Mouse (Mus musculus): Measurements from ENCODE around the gene Gm44973. TPM values are rescaled to one million over a fixed set of nuclear protein-coding genes. Genes with fewer than 3 reads are reported as not detected.
"Not testable (repeated sequence)": the region's sequence is repeated elsewhere in the genome, so short reads cannot be mapped to it uniquely, and the experiment has no call there.

Gene Gm44973
- total RNA-seq, 2 experiments from 2014 or later = not detected

DNA sequence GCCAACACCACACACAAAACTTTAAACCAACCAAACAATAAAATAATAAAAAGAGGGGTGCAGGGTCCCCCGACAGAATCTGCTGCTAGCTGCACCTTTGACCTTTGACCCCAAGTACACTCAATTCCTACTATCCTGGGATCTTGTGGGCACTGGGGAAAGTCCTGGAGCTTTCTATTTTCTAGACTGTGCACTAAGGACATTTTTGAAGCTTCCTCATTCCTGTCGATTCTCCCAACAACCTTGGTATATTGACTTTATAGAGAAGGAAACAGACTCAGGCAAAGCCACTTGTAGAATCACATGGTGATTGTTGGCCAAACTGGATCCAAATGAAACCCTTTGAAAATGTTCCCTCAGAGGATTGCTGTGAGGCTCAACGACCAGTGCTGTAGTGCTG is 761 bp downstream of the Gm44973 start:
- no peak for DNase-seq (ENCODE audit: low spot score in 2 of 2)

DNA sequence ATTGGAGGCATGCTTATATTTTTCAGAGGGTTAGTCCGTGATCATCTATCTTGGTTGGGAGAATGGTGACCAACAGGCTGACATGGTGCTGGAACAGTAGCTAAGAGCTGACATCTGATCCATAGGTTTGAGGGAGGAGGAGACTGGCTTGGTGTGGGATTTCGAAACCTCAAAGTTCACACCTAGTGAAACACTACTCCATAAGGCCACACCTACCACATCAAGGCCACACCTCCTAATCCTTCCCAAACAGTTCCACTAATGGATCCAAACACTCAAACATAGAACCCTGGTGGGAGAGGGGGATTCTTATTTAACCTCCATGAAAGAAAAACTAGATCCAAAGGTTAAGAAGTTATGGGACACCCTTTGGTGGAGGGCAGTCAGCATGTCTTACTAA is 1.6 kb downstream of the Gm44973 start:
- no peak for DNase-seq (ENCODE audit: low spot score in 2 of 2)

GRCm38 (mm10) chr7:5017352-5017751 is 2.1 kb downstream of the Gm44973 start:
- no peak for DNase-seq (ENCODE audit: low spot score in 2 of 2)

GRCm38 (mm10) chr7:5017931-5018330 is 2.6 kb downstream of the Gm44973 start:
- no peak for DNase-seq (ENCODE audit: low spot score in 2 of 2)

- DNase-seq (ENCODE audit: low spot score in 2 of 2) = not testable (repeated sequence)
These were observed 4.3 kb downstream of the Gm44973 start for GRCm38 (mm10) chr7:5019576-5019975.

DNA sequence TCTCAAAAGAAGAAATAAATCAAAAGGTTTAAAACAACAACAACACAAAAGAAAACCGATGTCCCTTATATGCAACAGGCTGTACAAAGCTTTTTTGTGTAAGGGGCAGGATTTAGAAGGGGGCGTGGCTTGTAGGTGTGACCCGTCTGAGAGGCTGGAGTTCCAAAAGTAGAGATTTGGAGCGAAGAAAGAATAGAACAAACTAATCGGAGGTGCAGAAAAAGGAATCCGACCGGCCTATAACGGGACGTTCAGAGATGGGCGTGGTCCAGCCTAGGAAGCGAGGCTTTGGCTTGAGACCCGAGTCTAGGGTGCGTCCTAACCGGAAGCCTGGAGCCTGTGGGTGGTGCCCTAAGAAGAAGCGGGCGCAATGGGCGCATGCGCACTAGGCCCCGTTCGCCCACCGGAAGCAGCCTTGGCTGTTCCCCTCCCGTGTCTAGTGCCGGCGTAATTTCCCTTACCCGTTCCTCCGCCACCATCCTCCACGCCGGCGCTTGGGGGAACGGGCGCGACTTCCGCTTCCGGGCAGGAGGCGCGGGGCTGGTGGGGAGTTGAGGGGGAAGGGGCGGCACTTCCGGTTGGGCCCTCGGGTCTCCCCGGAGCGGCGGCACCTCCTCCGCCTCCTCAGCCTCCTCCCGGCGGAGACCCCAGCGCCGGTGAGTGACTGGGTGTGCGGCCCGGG is 4.8 kb downstream of the Gm44973 start, which contains the start of the genes Zfp865 and Ccdc106:
TSS of gene Zfp865 (plus strand) at position 377 of the 682 bp plus-strand sequence.
TSS of gene Ccdc106 (plus strand) at position 554 of the 682 bp plus-strand sequence.
- peak; percentile 98 to 99 for DNase-seq (ENCODE audit: low spot score in 2 of 2)

DNA sequence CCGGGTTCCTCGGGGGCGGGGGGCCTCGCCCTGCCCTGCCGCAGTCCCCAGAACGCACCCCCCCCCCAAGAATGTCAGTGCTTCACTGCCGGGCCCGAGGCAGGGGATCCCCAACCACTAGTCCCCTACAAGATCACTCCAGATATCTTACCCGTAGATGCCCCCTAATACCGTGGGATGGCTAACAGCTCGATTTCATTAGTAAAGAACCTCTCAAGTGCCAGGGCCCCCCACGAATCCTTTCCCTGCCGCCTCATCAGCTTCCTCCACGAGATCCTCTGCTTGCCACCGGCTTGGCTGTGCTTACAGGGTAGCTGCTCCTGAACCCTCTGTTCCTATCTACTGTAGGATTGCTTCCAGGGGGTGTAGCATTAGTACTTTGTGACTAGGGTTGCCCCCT is 5.4 kb downstream of the Gm44973 start:
- DNase-seq (ENCODE audit: low spot score in 2 of 2) = no peak

- DNase-seq (ENCODE audit: low spot score in 2 of 2) = no peak
These were observed 5.9 kb downstream of the Gm44973 start for GRCm38 (mm10) chr7:5021197-5021596.

DNA sequence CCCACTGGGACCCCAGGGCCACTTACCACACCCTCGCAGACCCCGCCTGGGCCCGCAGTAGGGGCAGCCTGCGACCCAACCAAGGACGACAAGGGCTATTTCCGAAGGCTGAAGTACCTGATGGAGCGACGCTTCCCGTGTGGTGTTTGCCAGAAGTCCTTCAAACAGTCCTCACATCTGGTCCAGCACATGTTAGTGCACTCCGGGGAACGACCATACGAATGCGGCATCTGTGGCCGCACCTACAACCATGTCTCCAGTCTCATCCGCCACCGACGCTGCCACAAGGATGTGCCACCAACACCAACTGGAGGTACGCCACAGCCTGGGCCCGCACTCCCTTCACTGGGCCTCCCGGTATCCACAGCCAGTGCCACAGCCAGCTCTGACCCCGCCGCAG is 14.2 kb downstream of the Gm44973 start:
- DNase-seq (ENCODE audit: low spot score in 2 of 2) = no peak

- no peak for DNase-seq (ENCODE audit: low spot score in 2 of 2)
These were observed 14.7 kb downstream of the Gm44973 start for GRCm38 (mm10) chr7:5029946-5030345.

GRCm38 (mm10) chr7:5030554-5031275 is 15.4 kb downstream of the Gm44973 start:
- DNase-seq (ENCODE audit: low spot score in 2 of 2) = no peak

DNA sequence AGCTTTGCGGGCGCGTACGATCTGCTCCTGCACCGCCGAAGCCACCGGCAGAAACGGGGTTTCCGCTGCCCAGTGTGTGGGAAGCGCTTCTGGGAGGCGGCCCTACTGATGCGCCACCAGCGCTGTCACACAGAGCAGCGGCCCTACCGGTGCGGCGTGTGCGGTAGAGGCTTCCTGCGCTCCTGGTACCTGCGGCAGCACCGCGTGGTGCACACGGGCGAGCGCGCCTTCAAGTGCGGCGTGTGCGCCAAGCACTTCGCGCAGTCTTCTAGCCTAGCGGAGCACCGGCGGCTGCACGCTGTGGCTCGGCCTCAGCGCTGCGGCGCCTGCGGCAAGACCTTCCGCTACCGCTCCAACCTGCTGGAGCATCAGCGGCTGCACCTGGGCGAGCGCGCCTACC is 16.2 kb downstream of the Gm44973 start:
- DNase-seq (ENCODE audit: low spot score in 2 of 2) = no peak

DNA sequence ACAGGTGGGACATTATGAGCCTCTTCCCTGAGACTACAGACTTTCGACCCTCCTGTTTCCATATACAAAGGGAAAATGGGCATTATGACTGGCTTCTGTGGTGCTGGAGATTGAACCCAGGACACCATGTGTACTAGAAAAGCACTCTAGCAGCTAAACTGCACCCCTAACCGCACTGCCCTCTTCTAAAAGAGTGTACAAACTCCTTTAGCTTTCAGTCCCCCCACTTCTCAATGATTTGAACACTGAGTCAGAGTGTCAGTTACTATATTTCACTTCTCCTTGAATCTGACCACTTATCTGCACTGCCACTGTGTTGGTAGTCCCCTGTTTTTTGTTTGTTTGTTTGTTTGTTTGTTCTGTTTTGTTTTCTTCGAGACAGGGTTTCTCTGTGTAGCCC is 18.5 kb downstream of the Gm44973 start, which contains the start of gene 4632433K11Rik:
TSS of gene 4632433K11Rik (plus strand) at position 301 of the 400 bp plus-strand sequence.
- DNase-seq (ENCODE audit: low spot score in 2 of 2) = no peak

- no peak for DNase-seq (ENCODE audit: low spot score in 2 of 2)
These were observed 20.3 kb downstream of the Gm44973 start for GRCm38 (mm10) chr7:5035628-5036027.

DNA sequence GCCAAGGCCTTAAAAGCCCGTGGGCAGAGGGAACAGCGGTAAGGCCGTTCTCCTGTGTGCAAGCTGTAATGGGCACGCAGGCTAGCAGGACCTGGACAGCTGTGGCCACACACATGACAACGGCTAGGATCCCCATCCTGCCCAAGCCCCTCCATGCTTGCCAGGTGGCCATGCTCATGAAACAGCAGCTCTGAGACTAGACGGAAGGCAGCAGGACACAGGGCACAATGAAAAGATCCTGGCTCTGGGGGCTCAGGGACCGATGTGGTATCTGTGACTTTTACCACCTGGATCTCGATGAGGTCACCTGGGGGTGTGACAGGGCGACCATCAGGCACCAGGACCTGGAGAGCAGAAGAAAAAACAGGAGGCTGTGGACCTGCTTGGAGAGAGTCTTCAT is 20.8 kb downstream of the Gm44973 start:
- no peak for DNase-seq (ENCODE audit: low spot score in 2 of 2)

DNA sequence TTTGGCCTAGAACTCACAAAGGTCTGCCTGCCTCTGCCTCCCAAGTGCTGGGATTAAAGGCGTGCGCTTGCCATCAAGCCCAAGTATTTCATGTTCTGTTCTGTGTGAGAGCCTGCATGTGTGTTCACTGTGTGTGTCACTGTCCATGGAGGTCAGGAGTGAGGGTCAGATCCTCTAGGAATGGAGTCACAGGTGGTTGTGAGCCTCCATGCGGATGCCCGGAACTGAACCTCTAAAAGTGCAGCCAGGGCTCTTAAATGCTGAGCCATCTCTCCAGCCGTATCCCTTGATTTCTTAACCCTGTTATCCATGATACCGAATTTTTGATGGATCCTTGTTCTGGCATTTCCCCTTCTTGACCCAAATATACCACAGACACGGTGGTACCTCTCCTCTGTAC is 21.7 kb downstream of the Gm44973 start:
- DNase-seq (ENCODE audit: low spot score in 2 of 2) = no peak

DNA sequence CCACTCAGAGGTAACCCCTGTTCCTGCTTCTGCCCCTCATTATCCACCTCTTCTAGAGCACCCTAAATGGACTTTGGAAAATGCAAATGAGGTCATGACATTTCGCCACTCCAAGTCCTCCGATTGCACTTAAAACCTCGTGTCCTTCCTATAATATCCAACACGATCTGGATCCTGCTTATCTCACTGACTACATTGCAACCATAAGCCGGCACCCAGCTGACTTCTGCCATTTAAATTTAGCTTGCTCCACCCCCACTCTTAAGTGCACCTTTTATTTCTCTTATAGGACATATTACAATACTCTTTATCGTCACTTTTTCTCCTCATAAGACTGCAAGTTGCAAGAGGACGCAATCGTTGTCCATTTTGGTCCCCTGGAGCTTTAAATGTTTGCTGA is 22.2 kb downstream of the Gm44973 start:
- DNase-seq (ENCODE audit: low spot score in 2 of 2) = no peak

- DNase-seq (ENCODE audit: low spot score in 2 of 2) = peak; percentile 92 to 95
These were observed 22.9 kb downstream of the Gm44973 start, which contains the start of gene Zfp784 for GRCm38 (mm10) chr7:5038109-5038732. TSS of gene Zfp784 (minus strand) at chr7:5038446.

DNA sequence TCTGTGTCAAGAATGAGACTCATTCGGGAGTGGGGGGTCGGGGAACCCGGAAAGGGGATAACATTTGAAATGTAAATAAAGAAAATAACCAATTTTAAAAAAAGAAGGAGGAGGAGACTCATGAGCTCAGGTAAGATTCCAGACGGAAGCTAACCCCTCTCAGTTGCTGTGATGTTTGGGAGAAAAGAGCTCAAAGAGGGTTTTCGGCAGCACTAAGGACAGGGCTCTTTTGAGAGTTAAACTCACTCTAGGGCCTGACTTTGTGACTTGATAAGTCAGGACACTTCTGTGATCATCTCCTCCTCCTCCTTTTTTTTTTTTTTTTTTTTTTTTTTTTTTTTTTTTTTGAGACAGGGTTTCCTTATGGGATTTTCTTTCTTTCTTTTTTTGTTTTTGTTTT is 23.6 kb downstream of the Gm44973 start:
- no peak for DNase-seq (ENCODE audit: low spot score in 2 of 2)

DNA sequence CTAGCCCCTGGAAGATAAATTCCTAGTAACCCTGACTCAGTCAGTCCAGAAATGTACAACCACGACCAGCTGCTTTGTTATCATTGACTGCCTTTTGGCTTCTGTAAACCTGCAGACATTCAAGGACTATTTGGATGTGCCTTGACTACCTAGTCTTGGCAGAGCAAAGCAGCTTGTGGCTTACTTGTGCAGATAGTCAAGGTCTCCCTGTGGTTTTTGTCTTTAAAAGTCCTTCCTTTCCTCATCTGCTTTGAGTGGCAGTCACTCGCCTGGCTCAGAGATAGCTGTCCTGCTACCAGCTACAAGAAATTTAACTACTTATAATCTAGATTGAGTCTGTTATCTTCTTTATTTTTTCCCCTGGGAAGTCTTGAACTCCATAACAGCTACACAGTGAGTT is 29.7 kb downstream of the Gm44973 start:
- DNase-seq (ENCODE audit: low spot score in 2 of 2) = no peak

DNA sequence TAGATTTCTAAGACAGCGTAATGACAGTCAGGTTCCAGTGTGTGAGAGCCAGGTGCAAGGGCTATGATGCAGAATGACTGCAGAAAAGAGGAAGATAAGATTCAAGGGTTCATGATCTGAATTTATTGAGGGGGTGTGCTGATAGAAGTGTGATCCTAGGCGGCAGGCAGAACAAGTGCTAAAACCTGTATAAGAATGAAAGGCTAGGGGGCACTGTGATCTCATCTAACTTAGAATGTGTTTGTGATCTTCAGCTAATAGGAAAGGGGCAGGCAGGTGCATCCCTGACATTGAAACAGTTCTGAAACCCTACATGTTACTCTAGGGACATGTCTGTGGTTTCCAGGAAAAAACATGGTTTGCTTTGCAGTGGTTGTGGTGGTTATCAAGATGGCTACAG is 30.8 kb downstream of the Gm44973 start:
- DNase-seq (ENCODE audit: low spot score in 2 of 2) = no peak

GRCm38 (mm10) chr7:5047313-5047712 is 32.0 kb downstream of the Gm44973 start:
- DNase-seq (ENCODE audit: low spot score in 2 of 2) = no peak
